Mouse (Mus musculus): ENCODE results near the gene Trim33.

Trim33 gene

GRCm38 (mm10) chr3:103279182-103280149 lies at the start of gene Trim33:
Gene Trim33, plus strand, starts transcription at chr3:103279293.
- DNase-seq = peak; percentile 84

DNA sequence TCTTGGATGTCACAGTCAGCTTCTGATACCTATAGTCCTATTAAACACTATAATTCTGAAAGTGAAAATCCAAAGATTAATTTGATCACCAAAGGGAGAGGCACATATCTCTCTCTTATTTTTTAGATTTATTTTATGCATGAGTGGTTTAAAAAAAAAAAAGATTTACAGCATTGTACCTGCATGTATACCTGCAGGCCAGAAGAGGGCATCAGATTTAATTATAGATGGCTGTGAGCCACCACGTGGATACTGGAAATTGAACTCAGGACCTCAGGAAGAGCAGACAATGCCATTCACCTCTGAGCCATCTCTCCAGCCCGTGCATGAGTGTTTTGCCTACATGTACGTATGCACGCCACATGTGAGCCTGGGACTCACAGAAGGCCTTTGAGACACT lies 46.7 kb upstream of the Trim33 start:
- DNase-seq = no peak

DNA sequence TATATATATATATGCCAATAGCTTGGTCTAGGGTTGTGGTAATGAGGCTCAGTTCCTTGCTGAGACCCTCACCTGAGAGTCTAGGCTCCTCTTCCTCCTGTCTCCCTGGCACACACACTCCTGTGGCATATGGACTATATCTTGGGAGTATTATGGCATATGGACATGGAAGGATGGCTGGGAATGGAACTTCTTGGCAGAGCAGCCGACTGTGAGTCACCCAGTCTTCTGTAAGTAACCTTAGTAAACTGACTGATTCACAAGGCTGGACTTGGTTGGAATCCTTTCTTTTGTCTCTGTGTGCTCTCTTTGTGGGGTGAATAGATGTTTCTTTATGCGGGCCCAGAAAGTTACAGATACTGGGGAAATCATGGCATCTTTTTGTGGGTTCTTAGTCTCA lies 37.6 kb upstream of the Trim33 start:
- peak; percentile 40 for DNase-seq

DNA sequence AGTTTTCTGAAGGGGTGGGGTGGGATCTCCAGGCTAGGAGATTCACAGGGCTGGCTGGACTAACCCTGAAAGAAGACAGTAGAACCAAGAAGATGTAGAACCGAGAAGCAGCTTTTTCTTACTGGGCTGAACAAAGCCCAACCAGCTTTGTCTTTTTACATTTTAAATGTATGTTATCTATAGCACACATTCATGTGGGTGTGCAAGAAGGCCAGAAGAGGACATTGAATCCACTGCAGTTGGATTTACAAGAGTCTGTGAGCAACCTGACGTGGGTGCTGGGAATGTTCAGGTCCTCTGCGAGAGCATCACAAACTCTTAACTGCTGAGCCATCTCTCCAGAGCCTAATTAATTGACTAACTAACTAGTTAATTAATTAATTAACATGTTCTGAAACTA lies 36.9 kb upstream of the Trim33 start:
- DNase-seq = no peak

- DNase-seq = no peak
These were observed 35.6 kb upstream of the Trim33 start for GRCm38 (mm10) chr3:103243491-103243890.

DNA sequence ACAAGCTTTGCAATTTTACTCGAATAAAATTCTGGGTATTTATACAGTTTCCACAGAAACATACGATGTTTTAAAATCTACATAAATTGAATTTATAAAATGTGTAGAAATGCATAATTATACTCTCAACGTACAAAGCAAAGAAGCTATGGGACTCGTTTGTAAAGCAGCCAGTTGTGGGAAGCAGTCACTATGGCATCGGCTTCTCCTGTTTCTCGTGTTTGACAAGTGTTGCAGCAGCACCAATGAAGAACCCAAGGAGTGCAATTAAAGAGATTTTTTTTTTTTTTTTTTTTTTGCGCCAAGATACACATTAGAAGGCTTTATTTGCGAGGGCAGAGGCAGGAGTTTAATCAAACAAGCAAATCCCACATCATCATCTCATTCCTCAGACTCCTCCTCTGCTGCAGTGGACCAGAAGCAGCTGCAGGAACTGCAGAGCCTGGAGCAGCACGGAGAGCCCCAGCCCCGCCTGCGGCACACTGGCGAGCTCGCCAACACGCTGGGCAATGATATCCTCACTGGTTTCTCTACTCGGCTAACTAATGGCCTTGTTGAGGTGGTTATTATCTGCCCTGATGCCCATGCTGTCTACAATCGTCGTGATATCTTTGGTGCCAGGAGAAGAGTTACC lies 32.3 kb upstream of the Trim33 start:
- DNase-seq = no peak

GRCm38 (mm10) chr3:103256089-103256819 lies 22.8 kb upstream of the Trim33 start:
- DNase-seq = no peak

DNA sequence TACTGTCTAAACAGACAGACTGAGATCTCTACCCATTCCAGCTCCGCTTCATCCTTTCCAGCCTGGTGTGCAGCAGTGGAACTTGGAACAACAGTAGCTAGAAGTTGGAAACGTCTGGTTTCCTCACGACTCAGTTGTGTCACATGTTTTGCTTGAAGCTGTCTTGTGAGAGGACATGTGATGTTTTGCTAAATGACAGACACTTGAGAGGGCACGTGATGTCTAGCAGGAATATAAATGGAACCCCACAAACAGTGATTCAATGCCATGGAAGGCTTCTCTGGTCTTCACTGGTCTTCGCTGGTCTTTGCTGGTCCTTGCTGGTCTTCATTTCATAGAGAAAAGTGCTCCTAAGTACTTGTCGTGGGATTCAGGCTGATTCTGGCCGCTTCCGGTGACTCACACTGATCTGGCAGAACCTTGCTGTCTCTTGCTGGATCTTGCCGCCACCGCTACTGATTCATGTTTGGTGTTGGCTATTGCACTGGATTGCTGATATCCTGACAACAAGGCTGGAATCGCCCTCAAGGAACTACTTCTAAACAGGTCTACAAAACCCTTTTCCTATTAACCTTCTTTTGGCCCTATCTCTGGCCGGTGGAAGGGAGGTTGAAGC lies 16.2 kb upstream of the Trim33 start:
- DNase-seq = no peak

DNA sequence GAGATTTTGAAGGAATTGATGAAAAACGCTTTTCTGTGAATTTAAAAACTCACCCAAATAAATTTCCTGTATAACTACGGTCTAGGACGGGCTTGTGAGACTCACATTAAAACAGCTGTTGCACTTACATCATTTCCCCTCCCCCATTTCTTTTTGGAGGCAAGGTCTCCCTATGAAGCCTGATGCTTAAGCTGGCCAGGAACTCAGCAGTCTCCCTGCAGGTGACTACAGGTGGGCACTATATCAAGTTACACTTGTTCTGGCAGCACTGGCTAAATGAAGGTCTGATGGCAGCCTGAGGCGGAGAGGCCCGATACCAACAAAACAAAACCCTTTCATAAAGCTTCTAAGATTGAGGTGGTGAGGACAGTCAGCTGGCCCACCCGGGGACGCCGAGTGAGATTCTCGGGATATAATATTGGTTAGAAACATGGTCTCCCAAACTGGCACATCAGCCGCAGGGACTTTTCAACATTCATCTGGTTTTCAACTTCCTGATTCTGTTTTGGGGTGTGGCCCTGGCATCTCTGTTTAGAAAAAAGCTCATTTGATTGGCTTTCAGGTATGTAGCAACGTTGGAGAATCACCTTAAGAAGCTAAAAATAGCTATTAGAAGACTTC lies 422 bp upstream of the Trim33 start:
- DNase-seq = peak; percentile 26

- DNase-seq = peak; percentile 42
These were observed 1.2 kb downstream of the Trim33 start for GRCm38 (mm10) chr3:103280241-103280761.

- DNase-seq = no peak
These were observed 1.8 kb downstream of the Trim33 start for GRCm38 (mm10) chr3:103280875-103281274.

- DNase-seq = no peak
These were observed 9.7 kb downstream of the Trim33 start for GRCm38 (mm10) chr3:103288761-103289160.

GRCm38 (mm10) chr3:103291087-103291486 lies 12.0 kb downstream of the Trim33 start:
- DNase-seq = no peak

DNA sequence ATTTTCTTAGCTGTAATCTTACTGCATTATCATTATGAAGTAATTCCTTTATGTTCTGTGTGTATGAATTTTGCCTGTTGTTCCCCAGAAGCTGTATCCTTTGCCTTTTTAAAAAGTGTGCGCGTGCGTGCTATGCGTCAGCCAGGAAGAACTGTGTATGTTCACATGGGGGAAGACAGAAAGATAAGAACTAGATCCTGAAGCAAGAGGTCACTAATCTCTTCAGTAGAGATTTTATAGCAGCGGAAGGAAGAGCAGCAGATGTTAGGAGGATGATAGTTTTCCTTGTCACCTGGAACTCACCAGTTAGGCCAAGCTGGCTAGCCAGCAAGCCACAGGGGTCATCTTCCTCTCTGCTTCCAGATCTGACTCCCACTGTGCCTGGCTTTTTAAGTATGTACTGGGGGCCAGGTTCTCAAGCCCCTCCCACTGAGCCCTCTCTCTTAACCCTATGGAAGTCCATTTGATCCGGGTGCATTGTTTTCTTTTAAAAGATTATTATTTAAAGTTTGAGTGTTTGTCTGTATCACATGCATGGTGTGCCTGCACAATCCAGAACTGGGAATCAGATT lies 26.4 kb downstream of the Trim33 start:
- DNase-seq = no peak

- DNase-seq = no peak
These were observed 30.2 kb downstream of the Trim33 start for GRCm38 (mm10) chr3:103309252-103309651.

DNA sequence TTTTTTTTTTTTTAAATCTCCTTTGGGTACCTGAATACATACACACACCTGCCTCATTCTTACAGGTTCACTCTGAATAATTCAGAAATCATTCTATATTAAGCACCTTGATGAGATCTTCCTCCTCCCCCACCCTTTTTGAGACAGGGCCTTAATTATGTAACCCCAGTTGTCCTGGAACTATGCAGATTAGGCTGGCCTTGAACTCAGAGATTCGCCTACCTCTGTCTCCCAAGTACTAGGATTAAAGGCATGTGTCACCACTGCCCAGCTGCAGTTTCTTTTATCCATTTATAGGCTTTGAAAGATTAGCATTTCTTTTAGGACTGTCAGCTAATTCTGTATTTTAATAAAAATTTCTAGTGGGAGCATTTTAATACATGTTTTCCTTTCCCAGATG lies 30.7 kb downstream of the Trim33 start:
- no peak for DNase-seq

DNA sequence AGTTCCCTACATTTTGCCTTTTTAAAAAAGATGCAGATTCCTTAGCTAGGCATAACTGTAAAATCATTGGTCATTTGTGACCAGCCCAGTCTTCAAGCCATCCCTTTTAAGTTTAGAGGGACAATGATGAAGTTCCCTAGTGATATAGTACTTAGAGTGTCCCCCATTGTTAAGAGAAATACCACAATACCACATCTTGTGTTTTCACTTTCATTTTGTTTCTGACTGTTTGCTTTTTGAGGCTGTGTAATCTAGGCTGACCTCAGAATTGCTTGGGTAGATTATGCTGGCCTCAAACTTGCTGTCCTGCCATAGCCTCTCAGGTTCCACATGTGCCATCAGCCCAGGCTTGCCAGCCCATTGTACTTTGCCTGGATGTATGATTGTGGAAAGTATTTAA lies 35.2 kb downstream of the Trim33 start:
- DNase-seq = no peak

DNA sequence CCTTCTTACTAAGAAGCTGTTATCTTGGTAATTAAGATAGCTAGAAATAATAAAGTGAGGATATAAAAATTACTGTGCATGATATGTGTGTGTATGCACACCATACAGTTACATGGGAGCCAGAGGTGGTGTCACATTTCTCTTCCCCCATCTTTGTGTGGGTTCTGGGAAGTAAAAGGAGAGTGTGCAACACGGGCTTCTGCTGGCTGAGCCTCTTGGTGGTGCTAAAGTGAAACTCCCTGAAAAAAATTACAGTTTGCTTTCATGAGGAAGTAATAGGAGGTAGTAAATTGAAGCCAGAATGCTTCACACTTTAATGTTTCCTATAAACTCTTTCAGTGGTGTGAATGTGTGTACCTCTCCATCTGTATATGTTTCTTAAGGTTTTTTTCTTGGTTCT lies 56.3 kb downstream of the Trim33 start:
- no peak for DNase-seq

- DNase-seq = no peak
These were observed 67.6 kb downstream of the Trim33 start for GRCm38 (mm10) chr3:103346658-103347057.

DNA sequence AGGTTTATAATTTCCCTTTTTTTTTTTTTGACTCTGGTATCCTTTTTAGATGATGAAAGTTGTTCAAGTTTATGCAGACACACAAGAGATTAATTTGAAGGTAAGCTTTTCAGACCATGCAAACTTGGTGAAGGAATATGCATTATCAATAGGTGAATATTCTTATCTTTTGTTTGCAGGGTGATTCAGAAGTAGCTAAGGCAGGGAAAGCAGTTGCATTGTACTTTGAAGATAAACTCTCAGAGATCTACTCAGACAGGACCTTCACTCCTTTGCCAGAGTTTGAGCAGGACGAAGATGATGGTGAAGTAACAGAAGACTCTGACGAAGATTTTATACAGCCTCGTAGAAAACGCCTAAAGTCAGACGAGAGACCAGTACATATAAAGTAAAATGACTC lies 74.4 kb downstream of the Trim33 start:
- DNase-seq = no peak

GRCm38 (mm10) chr3:103354041-103354440 lies 74.9 kb downstream of the Trim33 start:
- DNase-seq = no peak

GRCm38 (mm10) chr3:103361150-103361549 lies 82.1 kb downstream of the Trim33 start:
- DNase-seq = no peak
